Mouse (Mus musculus) CH12.LX (cell line): ENCODE data around the gene Ncoa6. TPM values are rescaled to one million over a fixed set of nuclear protein-coding genes. Genes with fewer than 3 reads are reported as not detected.

Experiments used
- DNase-seq: peaks from one replicate; pipeline ENCODE4 v3.0.0-alpha.2; 2013; ENCODE audit errors: extremely low read depth
- H3K27ac ChIP-seq: 2 replicates; pipeline ENCODE4 v1.5.1; 2012; ENCODE audit warnings: low read depth, mild to moderate bottlenecking, control low read depth, moderate library complexity; ENCODE audit not compliant: insufficient read depth
- H3K27me3 ChIP-seq: replicated peaks from 2 replicates; pipeline ENCODE3; 2012; ENCODE audit warnings: inconsistent platforms
- H3K36me3 ChIP-seq, 2 experiments: replicated peaks in 1 of 2; 2 replicates each; pipeline versions ENCODE3 to v1.6.1; 2012; ENCODE audit warnings: inconsistent platforms in 1 of 2, low read length in 1 of 2, mild to moderate bottlenecking in 1 of 2, mixed read lengths in 1 of 2, moderate library complexity in 1 of 2; ENCODE audit not compliant: control insufficient read depth in 1 of 2, insufficient read depth in 1 of 2
- H3K4me1 ChIP-seq, 2 experiments: 2 replicates each; pipeline ENCODE4 v1.6.1; 2012; ENCODE audit warnings: inconsistent platforms in 1 of 2, moderate library complexity in 1 of 2; ENCODE audit not compliant: insufficient read depth in 2 of 2, control insufficient read depth in 1 of 2
- H3K4me2 ChIP-seq: 2 replicates; pipeline ENCODE4 v1.6.1; 2012; ENCODE audit warnings: low read depth, mild to moderate bottlenecking, control low read depth; ENCODE audit not compliant: poor library complexity, insufficient read depth, severe bottlenecking
- H3K4me3 ChIP-seq, 3 experiments: fragments of 150-350 bp in 1 of 3; sonication (generic) in 1 of 3; replicated peaks in 1 of 3; 2 replicates each; pipeline versions ENCODE3 to v1.5.1; 2011 to 2012; ENCODE audit warnings: low read depth in 2 of 3, low read length in 2 of 3, mild to moderate bottlenecking in 2 of 3, moderate library complexity in 2 of 3, control low read depth in 1 of 3, improper control_type of control experiment in 1 of 3, inconsistent platforms in 1 of 3, mixed read lengths in 1 of 3; ENCODE audit not compliant: poor library complexity in 1 of 3
- H3K79me2 ChIP-seq: replicated peaks from 2 replicates; pipeline ENCODE4 v1.6.1; 2012; ENCODE audit warnings: mild to moderate bottlenecking, moderate library complexity; ENCODE audit not compliant: control insufficient read depth, poor library complexity, insufficient read depth, severe bottlenecking; ENCODE audit errors: extremely low read depth
- H3K9ac ChIP-seq: 2 replicates; pipeline ENCODE4 v1.6.1; 2012; ENCODE audit warnings: low read depth, mild to moderate bottlenecking, control low read depth, moderate library complexity; ENCODE audit not compliant: insufficient read depth
- H3K9me3 ChIP-seq: replicated peaks from 2 replicates; pipeline ENCODE3; 2012; ENCODE audit warnings: low read length, inconsistent platforms, mixed read lengths
- BHLHE40 ChIP-seq: IDR thresholded peaks from 2 replicates; pipeline ENCODE4 v1.6.1; 2011; ENCODE audit warnings: mild to moderate bottlenecking, low read depth, low read length, improper control_type of control experiment
- EP300 ChIP-seq: IDR thresholded peaks from 2 replicates; pipeline ENCODE4 v1.6.1; 2011; ENCODE audit warnings: low read length, improper control_type of control experiment
- ETS1 ChIP-seq: conservative IDR thresholded peaks from 2 replicates; pipeline ENCODE4 v1.6.1; 2012; ENCODE audit warnings: low read depth, mild to moderate bottlenecking, inconsistent platforms, low read length, improper control_type of control experiment, moderate library complexity
- JUN ChIP-seq: IDR thresholded peaks from 2 replicates; pipeline ENCODE4 v1.6.1; 2011; ENCODE audit warnings: low read depth, mild to moderate bottlenecking, low read length, improper control_type of control experiment, moderate library complexity; ENCODE audit not compliant: insufficient read depth
- JUND ChIP-seq: conservative IDR thresholded peaks from 2 replicates; pipeline ENCODE4 v1.6.1; 2011; ENCODE audit warnings: low read depth, low read length, improper control_type of control experiment
- MAX ChIP-seq: IDR thresholded peaks from 2 replicates; pipeline ENCODE4 v1.6.1; 2011; ENCODE audit warnings: low read length, improper control_type of control experiment
- NRF1 ChIP-seq: IDR thresholded peaks from 2 replicates; pipeline ENCODE4 v1.6.1; 2014; ENCODE audit warnings: low read depth, mild to moderate bottlenecking, inconsistent platforms, low read length, improper control_type of control experiment, moderate library complexity
- PAX5 ChIP-seq: IDR thresholded peaks from 2 replicates; pipeline ENCODE4 v1.6.1; 2012; ENCODE audit warnings: low read length, inconsistent platforms, mixed read lengths
- POLR2A ChIP-seq: IDR thresholded peaks from 2 replicates; pipeline ENCODE4 v1.6.1; 2011; ENCODE audit warnings: low read depth, mild to moderate bottlenecking, improper control_type of control experiment, low read length
- POLR2AphosphoS2 ChIP-seq: IDR thresholded peaks from 2 replicates; pipeline ENCODE4 v1.6.1; 2011; ENCODE audit warnings: low read depth, low read length, improper control_type of control experiment
- TCF12 ChIP-seq: IDR thresholded peaks from 2 replicates; pipeline ENCODE4 v1.6.1; 2014; ENCODE audit warnings: low read depth, mild to moderate bottlenecking, inconsistent platforms, low read length, improper control_type of control experiment
- UBTF ChIP-seq: IDR thresholded peaks from 2 replicates; pipeline ENCODE4 v1.6.1; 2012; ENCODE audit warnings: low read depth, mild to moderate bottlenecking, inconsistent platforms, low read length, improper control_type of control experiment, moderate library complexity
- ZC3H11A ChIP-seq: IDR thresholded peaks from 2 replicates; pipeline ENCODE4 v1.6.1; 2012; ENCODE audit warnings: low read depth, mild to moderate bottlenecking, inconsistent platforms, low read length, improper control_type of control experiment
- ZKSCAN1 ChIP-seq: IDR thresholded peaks from 2 replicates; pipeline ENCODE4 v1.6.1; 2012; ENCODE audit warnings: low read depth, inconsistent platforms, low read length, improper control_type of control experiment, borderline replicate concordance
- ZNF384 ChIP-seq: IDR thresholded peaks from 2 replicates; pipeline ENCODE4 v1.6.1; 2012; ENCODE audit warnings: low read depth, low read length, improper control_type of control experiment, inconsistent platforms
- dilution Hi-C: fragments of 300-500 bp; cut with MboI; formaldehyde crosslinking; loops from 2 replicates; pipeline ENCODE4 v1.14.3; 2020; ENCODE audit warnings: low sequenced_read_pairs; ENCODE audit not compliant: extremely low pct_unique_long_range_greater_than_20kb, extremely low pct_ligation_motif_present
- in situ Hi-C: fragments of 300-500 bp; cut with MboI; formaldehyde crosslinking; loops from 3 replicates; pipeline ENCODE4 v1.14.3; 2019; ENCODE audit warnings: low sequenced_read_pairs, low pct_ligation_motif_present, low pct_unique_long_range_greater_than_20kb, mixed read lengths
- polyA plus RNA-seq: library from polyadenylated mRNA; unstranded; fragments of >175 nt; gene quantifications from 2 replicates; pipeline ENCODE4 v1.2.1, GENCODE M21; 2012; ENCODE audit warnings: low read depth; ENCODE audit not compliant: insufficient read length
- total RNA-seq, 2 experiments: library from RNA; depleted of rRNA; stranded (reverse); fragments of 300-350 nt in 1 of 2; fragments of >200 nt in 1 of 2; gene quantifications; 2 replicates each; pipeline ENCODE4 v1.2.3; 2012 to 2014

The Ncoa6 gene
- total and polyA plus RNA-seq, 3 experiments, result 5.4 to 20.6 (median 5.9) TPM

DNA sequence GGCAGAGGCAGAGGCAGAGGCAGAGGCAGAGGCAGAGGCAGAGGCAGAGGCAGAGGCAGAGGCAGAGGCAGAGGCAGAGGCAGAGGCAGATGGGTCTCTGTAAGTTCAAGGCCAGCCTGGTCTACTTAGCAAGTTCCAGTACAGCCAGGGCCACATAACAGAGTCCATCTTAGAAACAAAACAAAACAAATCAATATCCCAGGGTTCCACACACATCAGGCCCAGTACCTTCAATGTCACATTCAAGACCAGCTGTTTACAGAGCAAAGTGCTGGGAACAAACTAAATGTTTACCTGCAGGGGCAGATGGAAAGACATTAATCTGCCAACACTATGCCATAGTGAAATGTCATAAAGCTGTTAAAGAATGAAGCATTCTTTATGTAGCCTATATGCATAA, 99.2 kb downstream of the Ncoa6 start:
- H3K9me3 ChIP-seq, result no peaks in the 10 kb centered on the region
- H3K4me1 ChIP-seq, result 0 out of 4 replicates have a peak, but pooled peaks cover 0 to 3% of the 10 kb centered on the region in 2 experiments
- TF ChIP-seq ETS1 (no peak), UBTF (no peak), POLR2A (no peak), JUN (no peak), ZNF384 (no peak), JUND (no peak)
- DNase-seq, result no peak
- dilution Hi-C loops (no loop called here), in situ Hi-C loops (no loop called here)
- H3K9ac ChIP-seq, result no peak overlapping the region
- no peaks in the 10 kb centered on the region for H3K36me3 ChIP-seq
- peaks cover 13% of the 10 kb centered on the region for H3K27me3 ChIP-seq
- H3K27ac ChIP-seq, result no peak overlapping the region
- H3K79me2 ChIP-seq, result no peaks in the 10 kb centered on the region
- H3K4me3 ChIP-seq, result no peak overlapping the region
- H3K4me2 ChIP-seq, result no peak overlapping the region

DNA sequence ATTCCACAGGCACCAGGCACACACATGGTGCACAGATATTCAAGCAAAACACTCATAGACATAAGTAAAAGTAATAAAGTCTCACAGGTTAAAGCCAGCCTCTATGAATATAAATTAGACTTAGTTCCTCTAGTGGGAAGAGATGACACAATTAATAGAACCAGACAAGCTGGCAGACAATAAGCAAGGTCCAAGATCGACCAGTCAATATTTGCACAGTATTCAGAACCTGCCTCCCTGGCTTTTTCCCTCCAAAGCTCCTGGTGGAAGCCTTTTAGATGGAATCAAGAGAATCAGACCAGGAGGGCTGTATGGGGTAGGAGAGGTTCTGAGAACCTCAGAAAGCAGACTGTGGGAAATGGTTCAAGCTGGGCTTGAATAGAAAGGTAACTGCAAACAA, 99.8 kb downstream of the Ncoa6 start:
- TF ChIP-seq EP300 (no peak), POLR2AphosphoS2 (no peak), BHLHE40 (no peak), ZNF384 (no peak), PAX5 (no peak), ETS1 (no peak), JUN (no peak), NRF1 (no peak), ZC3H11A (no peak), ZKSCAN1 (no peak), TCF12 (no peak)
- Histone ChIP-seq H3K27ac (no peak overlapping the region), H3K79me2 (no peaks in the 10 kb centered on the region), H3K27me3 (peaks cover 8% of the 10 kb centered on the region), H3K9ac (no peak overlapping the region), H3K4me1 (0 out of 4 replicates have a peak, but pooled peaks cover 0 to 3% of the 10 kb centered on the region in 2 experiments), H3K9me3 (no peaks in the 10 kb centered on the region), H3K36me3 (no peaks in the 10 kb centered on the region), H3K4me3 (no peak overlapping the region), H3K4me2 (no peak overlapping the region)
- in situ Hi-C loops, result no loop called here
- dilution Hi-C loops, result no loop called here
- no peak for DNase-seq

DNA sequence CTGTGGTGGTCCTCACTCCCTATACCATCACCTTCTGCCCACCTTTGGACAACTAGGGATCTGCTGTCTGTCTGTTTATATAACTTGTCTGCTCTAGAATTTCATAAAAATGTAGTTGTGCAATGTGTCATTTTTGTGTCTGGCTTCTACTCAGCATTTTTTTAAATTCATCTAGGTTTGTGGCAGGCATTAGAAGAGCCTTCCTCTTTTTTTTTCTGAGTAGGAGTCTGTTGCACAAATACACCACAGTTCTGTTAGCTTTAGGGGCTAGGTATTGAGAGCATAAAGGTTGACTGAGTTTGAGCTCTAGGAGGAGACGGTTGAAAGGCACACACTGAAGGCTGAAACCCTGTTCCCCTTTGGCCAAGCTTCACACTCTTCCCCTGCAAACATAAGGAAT, 100.4 kb downstream of the Ncoa6 start:
- Histone ChIP-seq H3K4me2 (no peak overlapping the region), H3K79me2 (no peaks in the 10 kb centered on the region), H3K27ac (no peak overlapping the region), H3K9ac (no peak overlapping the region), H3K9me3 (no peaks in the 10 kb centered on the region), H3K36me3 (no peaks in the 10 kb centered on the region), H3K4me3 (no peak overlapping the region), H3K4me1 (0 out of 4 replicates have a peak, but pooled peaks cover 0 to 3% of the 10 kb centered on the region in 2 experiments), H3K27me3 (peaks cover 8% of the 10 kb centered on the region)
- no peak for TF ChIP-seq MAX
- DNase-seq, result no peak
- in situ Hi-C loops, result no loop called here
- dilution Hi-C loops, result no loop called here
